Mouse (Mus musculus) inflammation-experienced regulatory T-cells, adult 6 months (primary cell): ENCODE data around the gene Srp54a. TPM values are rescaled to one million over a fixed set of nuclear protein-coding genes. Genes with fewer than 3 reads are reported as not detected.
"Not testable (repeated sequence)": the region's sequence is repeated elsewhere in the genome, so short reads cannot be mapped to it uniquely, and the experiment has no call there.

Experiments used
- ATAC-seq: one replicate; pipeline ENCODE4 v1.8.0; 2017
- polyA plus RNA-seq, 3 experiments: library from polyadenylated mRNA; unstranded; fragments of 100-300 nt; shearing (Covaris generic); gene quantifications; one replicate each; pipeline ENCODE4 v1.2.1; 2017

Gene Srp54a
- polyA plus RNA-seq, 3 experiments from 2014 or later, result 136 to 177 (median 154) TPM

- peak; percentile 68 for ATAC-seq
Measured at GRCm38 (mm10) chr12:55124731-55125130, 44.7 kb downstream of the Srp54a start.

DNA sequence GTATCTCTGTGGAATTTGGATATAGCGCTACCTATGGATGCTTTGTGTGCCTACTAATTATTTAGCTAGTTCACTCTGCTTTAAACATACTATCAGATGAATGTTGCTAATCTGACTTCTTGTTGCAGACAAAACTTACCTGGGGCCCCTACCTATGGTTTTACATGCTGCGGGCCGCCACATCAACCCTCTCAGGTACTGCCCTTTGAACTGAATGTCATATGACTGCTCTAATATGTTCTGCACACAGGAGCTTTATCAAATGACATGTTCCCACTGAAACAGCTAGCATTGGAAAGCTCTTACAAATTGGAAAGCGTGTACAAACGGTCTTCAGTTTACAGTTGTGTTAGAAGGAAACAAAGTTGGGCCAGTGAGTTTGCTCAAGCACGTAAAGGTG is 55.5 kb downstream of the Srp54a start:
- not testable (repeated sequence) for ATAC-seq

DNA sequence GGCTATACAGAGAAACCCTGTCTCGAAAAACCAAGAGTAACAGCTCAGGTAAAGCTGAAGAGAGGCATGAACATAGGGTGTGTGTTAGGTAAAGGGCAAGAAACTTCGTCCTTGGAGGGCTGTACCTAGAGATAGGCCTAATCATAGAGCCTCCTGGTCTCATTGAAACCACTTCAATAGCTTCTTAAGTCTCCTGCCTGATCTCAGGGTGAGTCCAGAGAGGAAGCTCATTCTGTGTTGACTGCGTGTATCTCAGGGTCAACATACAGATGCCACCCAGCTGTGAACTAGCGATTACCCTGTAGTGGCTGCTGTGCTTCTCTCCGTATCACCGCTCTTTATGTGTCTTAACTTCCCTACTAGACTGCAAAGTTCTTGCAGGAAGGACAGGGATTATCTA is 57.8 kb downstream of the Srp54a start:
- not testable (repeated sequence) for ATAC-seq

DNA sequence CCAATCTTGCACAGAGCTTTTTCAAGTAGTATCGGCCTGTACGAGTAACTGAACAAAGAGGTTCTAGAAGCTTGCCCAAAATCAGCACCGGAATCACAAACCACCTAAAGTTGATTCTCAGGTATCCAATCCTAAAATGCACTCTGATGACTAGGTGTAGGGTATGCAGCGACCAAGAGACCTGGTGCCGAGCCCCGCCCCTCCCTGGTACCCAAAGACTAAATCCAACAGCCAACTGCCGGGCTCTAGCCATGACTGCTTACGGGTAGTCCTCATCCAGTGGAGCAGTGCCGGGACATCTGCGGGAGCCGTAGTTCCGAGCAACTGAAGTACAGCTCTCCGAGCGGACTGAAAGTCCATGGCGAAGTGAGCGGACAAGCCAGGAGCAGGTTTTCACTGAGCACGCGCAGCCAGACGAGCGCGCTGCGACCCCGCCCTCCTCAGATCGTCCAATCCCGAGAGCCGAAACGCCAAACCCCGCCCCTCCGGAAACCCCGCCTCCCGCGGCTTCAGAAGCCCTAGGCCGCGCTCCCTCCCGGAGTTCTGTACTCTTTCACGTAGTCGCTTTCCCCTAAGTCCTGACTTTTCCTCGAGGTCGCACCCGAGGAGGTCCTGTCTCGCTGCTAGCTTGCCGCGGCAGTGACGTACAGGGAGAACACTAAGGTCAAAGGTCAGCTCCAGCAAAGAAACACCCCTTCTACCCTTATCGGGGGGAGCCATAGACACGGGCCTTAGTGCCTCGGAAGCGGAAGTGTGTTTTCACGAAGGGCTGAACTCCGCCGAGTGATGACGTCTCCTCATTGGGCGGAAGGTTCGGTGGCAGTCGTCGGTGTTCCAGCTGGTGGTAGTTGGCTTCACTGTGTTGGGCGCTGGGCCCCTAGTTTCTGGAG is 74.7 kb downstream of the Srp54a start, which contains the start of gene Srp54b:
Gene Srp54b (plus strand): TSS at position 546 of the 890 bp plus-strand sequence.
- peak; percentile 94 for ATAC-seq

GRCm38 (mm10) chr12:55155449-55155783 is 75.4 kb downstream of the Srp54a start:
- peak; percentile 46 for ATAC-seq

Other genes starting within 250 kb of the Srp54a start
- gene Cfl2, start 217.4 kb upstream of the Srp54a start, polyA plus RNA-seq, result 10 to 100 TPM; 26.1 to 36.4 (median 28.2) TPM
- not detected for gene Gm20403, start 93.7 kb upstream of the Srp54a start, polyA plus RNA-seq
- gene Baz1a, start 65.9 kb upstream of the Srp54a start, polyA plus RNA-seq, result 10 to 100 TPM; 31.0 to 41.8 (median 34.4) TPM
- 10 to 100 TPM; 18.7 to 24.4 (median 18.7) TPM for gene 2700097O09Rik, start 152 bp upstream of the Srp54a start, polyA plus RNA-seq
- 10 to 100 TPM; 15.6 to 28.9 (median 16.6) TPM for gene Fam177a, start 44.2 kb downstream of the Srp54a start, polyA plus RNA-seq
- 10 to 100 TPM; 32.8 to 49.1 (median 34.4) TPM for gene Srp54b, start 74.8 kb downstream of the Srp54a start, polyA plus RNA-seq
- not detected for gene 1700047I17Rik2, start 119.3 kb downstream of the Srp54a start, polyA plus RNA-seq
- gene Srp54c, start 149.9 kb downstream of the Srp54a start, polyA plus RNA-seq, result 10 to 100 TPM; 51.2 to 68.8 (median 54.5) TPM
- gene 1110008L16Rik, start 219.3 kb downstream of the Srp54a start, polyA plus RNA-seq, result 10 to 100 TPM in 1 of 3 experiments, 1 to 10 TPM in 2; 6.1 to 10.2 (median 9.4) TPM
- 10 to 100 TPM; 18.1 to 32.2 (median 20.8) TPM for gene Ppp2r3c, start 222.7 kb downstream of the Srp54a start, polyA plus RNA-seq